Mouse (Mus musculus) MEL (cell line): ENCODE results near the gene Zranb3.

Experiments
- CTCF ChIP-seq, 3 experiments: IDR thresholded peaks in 2 of 3; conservative IDR thresholded peaks in 1 of 3; 2 replicates each; pipeline ENCODE4 v1.5.1; 2011 to 2012; ENCODE audit warnings: low read length in 3 of 3, low read depth in 2 of 3, mild to moderate bottlenecking in 2 of 3, improper control_type of control experiment in 1 of 3, inconsistent platforms in 1 of 3, mixed read lengths in 1 of 3, moderate library complexity in 1 of 3; ENCODE audit not compliant: control insufficient read depth in 1 of 3, insufficient read depth in 1 of 3, poor library complexity in 1 of 3, severe bottlenecking in 1 of 3
- TAL1 ChIP-seq: IDR thresholded peaks from 2 replicates; pipeline ENCODE4 v1.6.1; 2012; ENCODE audit warnings: mild to moderate bottlenecking, inconsistent platforms, low read length, moderate library complexity, mixed read lengths
- ZC3H11A ChIP-seq: IDR thresholded peaks from 2 replicates; pipeline ENCODE4 v1.6.1; 2012; ENCODE audit warnings: low read depth, mild to moderate bottlenecking, inconsistent platforms, low read length, improper control_type of control experiment

GRCm38 (mm10) chr1:127904774-127905385, 198.0 kb downstream of the Zranb3 start:
- TF ChIP-seq CTCF (IDR thresholded peaks at IDR 0.05 in 2 of 3, conservative IDR thresholded peaks at IDR 0.05 in 1 of 3; ENCODE audit: control insufficient read depth in 1 of 3, insufficient read depth in 1 of 3, low read depth in 2 of 3, low read length in 3 of 3, poor library complexity in 1 of 3, severe bottlenecking in 1 of 3) (no peak), TAL1 (no peak), ZC3H11A (no peak)
